Mouse (Mus musculus) MEL (cell line): ENCODE results near the gene Olfr47. TPM values are rescaled to one million over a fixed set of nuclear protein-coding genes. Genes with fewer than 3 reads are reported as not detected.
"Not testable (repeated sequence)": the region's sequence is repeated elsewhere in the genome, so short reads cannot be mapped to it uniquely, and the experiment has no call there.

Source experiments
- DNase-seq: peaks from one replicate; pipeline ENCODE4 v3.0.0; 2011; ENCODE audit warnings: low read depth, low spot score
- H3K27ac ChIP-seq: 2 replicates; pipeline ENCODE4 v1.5.1; 2012; ENCODE audit warnings: low read depth, mild to moderate bottlenecking, control low read depth, low read length, moderate library complexity; ENCODE audit not compliant: control insufficient read depth
- H3K27me3 ChIP-seq, 2 experiments: fragments of 150-350 bp in 1 of 2; sonication (generic) in 1 of 2; 2 replicates each; pipeline ENCODE4 v1.6.1; 2012; ENCODE audit warnings: low read length in 2 of 2, mild to moderate bottlenecking in 2 of 2, improper control_type of control experiment in 1 of 2, moderate library complexity in 1 of 2; ENCODE audit not compliant: insufficient read depth in 2 of 2, control insufficient read depth in 1 of 2
- H3K36me3 ChIP-seq, 2 experiments: 2 replicates each; pipeline ENCODE4 v1.6.1; 2012 to 2014; ENCODE audit warnings: low read length in 2 of 2, improper control_type of control experiment in 1 of 2, inconsistent platforms in 1 of 2, mild to moderate bottlenecking in 1 of 2; ENCODE audit not compliant: insufficient read depth in 2 of 2, control insufficient read depth in 1 of 2
- H3K4me1 ChIP-seq, 2 experiments: fragments of 150-350 bp in 1 of 2; sonication (generic) in 1 of 2; 2 replicates each; pipeline ENCODE4 v1.6.1; 2012; ENCODE audit warnings: low read length in 2 of 2, improper control_type of control experiment in 1 of 2, mild to moderate bottlenecking in 1 of 2; ENCODE audit not compliant: insufficient read depth in 2 of 2, control insufficient read depth in 1 of 2
- H3K4me3 ChIP-seq, 2 experiments: fragments of 150-350 bp in 1 of 2; sonication (generic) in 1 of 2; 2 replicates each; pipeline ENCODE4 v1.5.1; 2012; ENCODE audit warnings: low read depth in 2 of 2, low read length in 2 of 2, mild to moderate bottlenecking in 2 of 2, moderate library complexity in 2 of 2, control low read depth in 1 of 2, improper control_type of control experiment in 1 of 2; ENCODE audit not compliant: control insufficient read depth in 1 of 2, insufficient read depth in 1 of 2
- H3K79me2 ChIP-seq: 2 replicates; pipeline ENCODE4 v1.6.1; 2012; ENCODE audit warnings: mild to moderate bottlenecking, low read length, moderate library complexity; ENCODE audit not compliant: control insufficient read depth, poor library complexity, insufficient read depth
- H3K9ac ChIP-seq: 2 replicates; pipeline ENCODE4 v1.6.1; 2012; ENCODE audit warnings: low read depth, mild to moderate bottlenecking, control low read depth, low read length, moderate library complexity; ENCODE audit not compliant: control insufficient read depth, poor library complexity, severe bottlenecking
- H3K9me3 ChIP-seq: fragments of 150-350 bp; sonication (generic); replicated peaks from 2 replicates; pipeline ENCODE4 v1.6.1; 2012; ENCODE audit warnings: mild to moderate bottlenecking, low read length, improper control_type of control experiment, moderate library complexity; ENCODE audit not compliant: insufficient read depth
- BHLHE40 ChIP-seq: IDR thresholded peaks from 2 replicates; pipeline ENCODE4 v1.6.1; 2012; ENCODE audit warnings: low read depth, mild to moderate bottlenecking, inconsistent platforms, low read length, improper control_type of control experiment, borderline replicate concordance
- CHD2 ChIP-seq: IDR thresholded peaks from 2 replicates; pipeline ENCODE4 v1.6.1; 2011; ENCODE audit warnings: low read length, improper control_type of control experiment
- CTCF ChIP-seq, 3 experiments: IDR thresholded peaks in 2 of 3; conservative IDR thresholded peaks in 1 of 3; 2 replicates each; pipeline ENCODE4 v1.5.1; 2011 to 2012; ENCODE audit warnings: low read length in 3 of 3, low read depth in 2 of 3, mild to moderate bottlenecking in 2 of 3, improper control_type of control experiment in 1 of 3, inconsistent platforms in 1 of 3, mixed read lengths in 1 of 3, moderate library complexity in 1 of 3; ENCODE audit not compliant: control insufficient read depth in 1 of 3, insufficient read depth in 1 of 3, poor library complexity in 1 of 3, severe bottlenecking in 1 of 3
- ELF1 ChIP-seq: IDR thresholded peaks from 2 replicates; pipeline ENCODE4 v1.6.1; 2014; ENCODE audit warnings: low read depth, mild to moderate bottlenecking, inconsistent platforms, low read length, improper control_type of control experiment, moderate library complexity
- GABPA ChIP-seq: IDR thresholded peaks from 2 replicates; pipeline ENCODE4 v1.6.1; 2012; ENCODE audit warnings: low read depth, mild to moderate bottlenecking, inconsistent platforms, low read length, improper control_type of control experiment, moderate library complexity
- GATA1 ChIP-seq: IDR thresholded peaks from 2 replicates; pipeline ENCODE4 v1.6.1; 2011; ENCODE audit warnings: low read depth, low read length, improper control_type of control experiment
- JUND ChIP-seq: IDR thresholded peaks from 2 replicates; pipeline ENCODE4 v1.6.1; 2011; ENCODE audit warnings: low read depth, mild to moderate bottlenecking, improper control_type of control experiment, low read length
- MAX ChIP-seq: IDR thresholded peaks from 2 replicates; pipeline ENCODE4 v1.6.1; 2011; ENCODE audit warnings: low read length, improper control_type of control experiment
- MEF2A ChIP-seq: IDR thresholded peaks from 2 replicates; pipeline ENCODE4 v1.6.1; 2014; ENCODE audit warnings: low read depth, mild to moderate bottlenecking, inconsistent platforms, low read length, improper control_type of control experiment; ENCODE audit not compliant: poor library complexity, insufficient replicate concordance, severe bottlenecking; ENCODE audit errors: extremely low read depth
- MYB ChIP-seq: IDR thresholded peaks from 2 replicates; pipeline ENCODE4 v1.6.1; 2011; ENCODE audit warnings: mild to moderate bottlenecking, low read depth, low read length, improper control_type of control experiment
- NELFE ChIP-seq: IDR thresholded peaks from 2 replicates; pipeline ENCODE4 v1.6.1; 2011; ENCODE audit warnings: low read depth, low read length, improper control_type of control experiment
- NRF1 ChIP-seq: IDR thresholded peaks from 2 replicates; pipeline ENCODE4 v1.6.1; 2014; ENCODE audit warnings: low read depth, mild to moderate bottlenecking, inconsistent platforms, low read length, improper control_type of control experiment, moderate library complexity; ENCODE audit not compliant: poor library complexity, insufficient read depth, severe bottlenecking
- POLR2A ChIP-seq, 2 experiments: IDR thresholded peaks; 2 replicates each; pipeline ENCODE4 v1.6.1; 2011 to 2012; ENCODE audit warnings: low read length in 2 of 2, mild to moderate bottlenecking in 2 of 2, control low read depth in 1 of 2, improper control_type of control experiment in 1 of 2, low read depth in 1 of 2, moderate library complexity in 1 of 2; ENCODE audit not compliant: control insufficient read depth in 1 of 2, insufficient read depth in 1 of 2, poor library complexity in 1 of 2
- POLR2AphosphoS5 ChIP-seq: IDR thresholded peaks from 2 replicates; pipeline ENCODE4 v1.6.1; 2012; ENCODE audit warnings: low read depth, borderline replicate concordance, mild to moderate bottlenecking, inconsistent platforms, low read length, moderate library complexity, mixed read lengths
- RAD21 ChIP-seq: IDR thresholded peaks from 2 replicates; pipeline ENCODE4 v1.6.1; 2011; ENCODE audit warnings: mild to moderate bottlenecking, low read depth, low read length, improper control_type of control experiment
- SMC3 ChIP-seq: IDR thresholded peaks from 2 replicates; pipeline ENCODE4 v1.6.1; 2011; ENCODE audit warnings: low read depth, low read length, improper control_type of control experiment
- USF1 ChIP-seq: IDR thresholded peaks from 2 replicates; pipeline ENCODE4 v1.6.1; 2014; ENCODE audit warnings: low read depth, mild to moderate bottlenecking, inconsistent platforms, low read length, improper control_type of control experiment, moderate library complexity
- ZC3H11A ChIP-seq: IDR thresholded peaks from 2 replicates; pipeline ENCODE4 v1.6.1; 2012; ENCODE audit warnings: low read depth, mild to moderate bottlenecking, inconsistent platforms, low read length, improper control_type of control experiment
- ZKSCAN1 ChIP-seq: IDR thresholded peaks from 2 replicates; pipeline ENCODE4 v1.6.1; 2012; ENCODE audit warnings: low read depth, mild to moderate bottlenecking, inconsistent platforms, low read length, improper control_type of control experiment, moderate library complexity
- ZMIZ1 ChIP-seq: IDR thresholded peaks from 2 replicates; pipeline ENCODE4 v1.6.1; 2012; ENCODE audit warnings: low read depth, mild to moderate bottlenecking, inconsistent platforms, low read length, improper control_type of control experiment, moderate library complexity
- polyA plus RNA-seq, 2 experiments: library from polyadenylated mRNA; stranded (reverse) in 1 of 2; unstranded in 1 of 2; fragments of >175 nt in 1 of 2; fragments of >200 nt in 1 of 2; gene quantifications; 2 replicates each; pipeline versions ENCODE4 v1.2.1 to v1.2.4; 2012; ENCODE audit warnings: low replicate concordance in 2 of 2, low read depth in 1 of 2; ENCODE audit not compliant: insufficient read length in 2 of 2, insufficient read depth in 1 of 2, missing spikeins in 1 of 2
- total RNA-seq: library from RNA; depleted of rRNA; stranded (reverse); fragments of 300-350 nt; gene quantifications from 2 replicates; pipeline ENCODE4 v1.2.3, GENCODE M21; 2012

The Olfr47 gene
- total and polyA plus RNA-seq, 3 experiments = not detected

DNA sequence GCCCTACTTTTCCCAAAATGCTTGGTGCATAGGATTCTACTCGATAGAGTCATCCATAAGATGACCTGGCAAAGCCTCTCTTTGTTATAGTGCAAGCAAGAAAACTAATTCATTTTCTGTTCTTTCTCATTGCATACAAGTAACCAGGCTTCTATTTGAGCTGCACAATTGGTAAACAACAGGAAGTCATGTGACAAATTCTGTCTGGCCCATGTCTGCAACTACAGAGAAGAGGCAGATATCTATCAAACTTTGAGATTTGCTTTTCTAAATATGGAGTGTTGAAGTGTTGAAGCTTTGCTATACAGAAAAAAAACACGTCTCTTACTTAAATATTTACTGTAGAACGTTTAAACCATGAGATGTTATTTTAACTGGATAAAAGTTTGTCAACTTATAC lies 33.2 kb upstream of the Olfr47 start:
- Histone ChIP-seq H3K9ac (no peak overlapping the region), H3K4me1 (no peaks in the 10 kb centered on the region), H3K9me3 (no peaks in the 10 kb centered on the region), H3K36me3 (no peaks in the 10 kb centered on the region), H3K79me2 (no peaks in the 10 kb centered on the region), H3K4me3 (no peak overlapping the region), H3K27me3 (no peaks in the 10 kb centered on the region), H3K27ac (no peak overlapping the region)
- DNase-seq = no peak
- TF ChIP-seq BHLHE40 (no peak), NELFE (no peak), CHD2 (no peak), ZMIZ1 (no peak), JUND (no peak), ZKSCAN1 (no peak), ELF1 (no peak), RAD21 (no peak)

GRCm38 (mm10) chr6:43202786-43203185 lies 28.5 kb upstream of the Olfr47 start:
- Histone ChIP-seq H3K9ac (no peak overlapping the region), H3K79me2 (no peaks in the 10 kb centered on the region), H3K27me3 (no peaks in the 10 kb centered on the region), H3K4me3 (no peak overlapping the region), H3K4me1 (no peaks in the 10 kb centered on the region), H3K36me3 (no peaks in the 10 kb centered on the region)
- DNase-seq = no peak
- no peak for TF ChIP-seq USF1
- TF ChIP-seq NRF1 = no peak
- no peak for TF ChIP-seq SMC3
- no peak for TF ChIP-seq RAD21
- no peak for TF ChIP-seq POLR2AphosphoS5
- no peak for TF ChIP-seq MEF2A
- TF ChIP-seq POLR2A (IDR thresholded peaks at IDR 0.05; ENCODE audit: control insufficient read depth in 1 of 2, insufficient read depth in 1 of 2, low read depth in 1 of 2, low read length in 2 of 2, poor library complexity in 1 of 2) = no peak
- TF ChIP-seq GABPA = no peak
- no peak for TF ChIP-seq MYB
- TF ChIP-seq, all 39 proteins: peak for 0
- Histone ChIP-seq H3K27ac (no peak overlapping the region), H3K9me3 (no peaks in the 10 kb centered on the region)

DNA sequence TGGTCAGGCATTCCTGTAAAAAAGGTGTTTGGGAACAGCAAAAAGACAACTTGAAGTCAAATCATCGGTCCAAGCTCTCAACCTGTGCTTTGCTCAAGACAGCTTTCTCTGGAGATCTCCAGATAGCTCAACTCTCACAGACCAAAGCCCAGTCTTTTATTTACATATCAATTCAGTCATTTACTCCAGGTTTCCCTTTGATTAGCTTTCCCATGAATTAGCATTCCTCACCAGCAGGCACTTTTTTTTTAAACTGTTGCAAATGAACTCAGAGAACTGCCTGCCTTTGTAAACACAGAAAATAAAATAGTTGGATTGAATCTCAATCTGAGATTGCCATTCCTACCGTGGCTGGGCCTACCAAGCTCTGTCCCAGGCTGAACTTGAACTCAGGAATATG lies 26.0 kb upstream of the Olfr47 start:
- Histone ChIP-seq H3K79me2 (no peaks in the 10 kb centered on the region), H3K9me3 (no peaks in the 10 kb centered on the region), H3K9ac (no peak overlapping the region), H3K4me1 (no peaks in the 10 kb centered on the region), H3K27ac (no peak overlapping the region), H3K4me3 (no peak overlapping the region), H3K36me3 (no peaks in the 10 kb centered on the region), H3K27me3 (no peaks in the 10 kb centered on the region)
- no peak for DNase-seq
- TF ChIP-seq GATA1 = no peak
- TF ChIP-seq ZC3H11A = no peak
- TF ChIP-seq CTCF (IDR thresholded peaks at IDR 0.05 in 2 of 3, conservative IDR thresholded peaks at IDR 0.05 in 1 of 3; ENCODE audit: control insufficient read depth in 1 of 3, insufficient read depth in 1 of 3, low read depth in 2 of 3, low read length in 3 of 3, poor library complexity in 1 of 3, severe bottlenecking in 1 of 3) = no peak
- TF ChIP-seq MAX = no peak

GRCm38 (mm10) chr6:43212873-43213272 lies 18.5 kb upstream of the Olfr47 start, which contains the start of gene Olfr434:
Gene Olfr434 (plus strand): TSS chr6:43213021.
- not testable (repeated sequence) for H3K4me3 ChIP-seq, DNase-seq, H3K79me2 ChIP-seq, H3K27ac ChIP-seq, H3K9ac ChIP-seq, H3K4me1 ChIP-seq, H3K9me3 ChIP-seq, H3K27me3 ChIP-seq, H3K36me3 ChIP-seq
